Mouse (Mus musculus): ENCODE data around the gene Ccdc73. TPM values are rescaled to one million over a fixed set of nuclear protein-coding genes. Genes with fewer than 3 reads are reported as not detected.

The Ccdc73 gene
- total RNA-seq, 2 experiments from 2014 or later: 5.7 to 31.3 TPM

Other genes starting within 250 kb of the Ccdc73 start
- gene Tcp11l1, start 155.6 kb upstream of the Ccdc73 start, total RNA-seq (2015; ENCODE audit: low replicate concordance): 2.7 TPM in 1 of 2 replicates, not detected in the other
- 1.8 and 3.2 TPM in 2 replicates for gene Tcp11l1, start 155.6 kb upstream of the Ccdc73 start, total RNA-seq (2017; ENCODE audit: low replicate concordance)
- gene Pin1rt1, start 151.4 kb upstream of the Ccdc73 start, total RNA-seq (2015; ENCODE audit: low replicate concordance): not detected in 2 replicates
- not detected in 2 replicates for gene Pin1rt1, start 151.4 kb upstream of the Ccdc73 start, total RNA-seq (2017; ENCODE audit: low replicate concordance)
- 1.9 TPM in 1 of 2 replicates, not detected in the other for gene Depdc7, start 124.9 kb upstream of the Ccdc73 start, total RNA-seq (2015; ENCODE audit: low replicate concordance)
- gene Depdc7, start 124.9 kb upstream of the Ccdc73 start, total RNA-seq (2017; ENCODE audit: low replicate concordance): 0.17 TPM in 1 of 2 replicates, not detected in the other
- gene Qser1, start 51.0 kb upstream of the Ccdc73 start, total RNA-seq (2015; ENCODE audit: low replicate concordance): 4.2 and 9.6 TPM in 2 replicates
- 1.5 and 1.8 TPM in 2 replicates for gene Qser1, start 51.0 kb upstream of the Ccdc73 start, total RNA-seq (2017; ENCODE audit: low replicate concordance)
- 0.84 TPM in 1 of 2 replicates, not detected in the other for gene Prrg4, start 17.9 kb upstream of the Ccdc73 start, total RNA-seq (2015; ENCODE audit: low replicate concordance)
- not detected in 2 replicates for gene Prrg4, start 17.9 kb upstream of the Ccdc73 start, total RNA-seq (2017; ENCODE audit: low replicate concordance)
- 113 and 128 TPM in 2 replicates for gene Eif3m, start 149.3 kb downstream of the Ccdc73 start, total RNA-seq (2015; ENCODE audit: low replicate concordance)
- 52.7 and 64.4 TPM in 2 replicates for gene Eif3m, start 149.3 kb downstream of the Ccdc73 start, total RNA-seq (2017; ENCODE audit: low replicate concordance)
- gene Gm11060, start 224.2 kb downstream of the Ccdc73 start, total RNA-seq (2015; ENCODE audit: low replicate concordance): not detected in 2 replicates
- not detected in 2 replicates for gene Gm11060, start 224.2 kb downstream of the Ccdc73 start, total RNA-seq (2017; ENCODE audit: low replicate concordance)